Mouse (Mus musculus): ENCODE measurements around the gene Sptssa. TPM values are rescaled to one million over a fixed set of nuclear protein-coding genes. Genes with fewer than 3 reads are reported as not detected.

Sptssa gene
- total RNA-seq, 1 experiment from 2014 or later = 115 TPM

DNA sequence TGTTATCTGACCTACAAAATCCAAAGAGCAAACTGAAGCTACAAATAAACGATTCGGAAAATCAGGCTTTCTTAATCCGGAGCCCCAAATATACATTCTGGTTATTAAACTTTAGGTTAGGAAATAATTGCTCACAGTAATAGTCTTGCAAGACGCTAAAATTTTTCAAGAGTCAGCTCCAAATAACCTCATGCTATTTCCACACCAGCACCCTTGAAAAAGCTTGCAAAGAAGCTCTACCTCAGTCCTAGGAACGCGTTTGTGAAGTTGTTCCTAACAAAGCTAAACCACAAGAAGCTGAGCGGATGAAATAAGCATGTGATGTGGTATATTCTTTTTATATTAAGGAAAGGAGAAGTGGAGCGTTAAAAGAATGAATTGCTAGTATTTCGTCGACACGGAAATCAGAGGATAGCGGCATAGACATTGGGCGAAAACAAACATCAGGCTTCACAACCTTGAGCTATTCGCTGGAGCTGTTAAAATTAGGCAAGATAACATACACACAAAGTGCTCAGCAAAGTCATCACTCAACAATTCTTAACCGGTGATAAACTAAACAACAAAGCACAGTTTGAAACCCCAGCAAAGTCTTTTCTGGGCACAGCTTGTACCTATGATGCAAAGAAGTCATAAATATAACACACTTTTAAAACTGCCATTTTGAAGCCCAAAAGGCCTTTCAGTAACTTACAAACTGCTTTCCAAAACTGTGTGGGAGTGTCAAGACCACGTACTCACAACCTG, 908 bp downstream of the Sptssa start:
- DNase-seq = no peak

DNA sequence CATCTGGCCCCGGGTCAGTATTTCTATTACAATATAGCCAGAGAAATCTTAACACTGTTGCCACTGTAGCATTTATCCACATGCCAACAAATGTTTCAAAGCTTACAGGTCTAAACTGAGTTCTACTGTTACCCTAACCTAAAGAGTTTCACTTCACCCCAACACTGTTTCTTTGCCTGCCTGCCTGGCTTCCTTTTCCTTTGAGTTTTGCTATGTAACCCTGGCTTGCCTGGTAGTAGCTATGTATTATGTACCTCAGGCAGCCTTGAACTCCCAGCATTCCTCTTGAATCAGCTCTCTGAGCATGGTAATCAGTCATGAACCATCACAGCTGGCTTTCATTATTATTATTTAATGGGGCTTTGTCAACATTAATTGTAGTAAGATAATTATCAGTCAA, 1.6 kb downstream of the Sptssa start:
- no peak for DNase-seq

- no peak for DNase-seq
These were observed 2.2 kb downstream of the Sptssa start for GRCm38 (mm10) chr12:54654141-54654540.

GRCm38 (mm10) chr12:54652346-54652745, 4.0 kb downstream of the Sptssa start:
- DNase-seq = no peak

DNA sequence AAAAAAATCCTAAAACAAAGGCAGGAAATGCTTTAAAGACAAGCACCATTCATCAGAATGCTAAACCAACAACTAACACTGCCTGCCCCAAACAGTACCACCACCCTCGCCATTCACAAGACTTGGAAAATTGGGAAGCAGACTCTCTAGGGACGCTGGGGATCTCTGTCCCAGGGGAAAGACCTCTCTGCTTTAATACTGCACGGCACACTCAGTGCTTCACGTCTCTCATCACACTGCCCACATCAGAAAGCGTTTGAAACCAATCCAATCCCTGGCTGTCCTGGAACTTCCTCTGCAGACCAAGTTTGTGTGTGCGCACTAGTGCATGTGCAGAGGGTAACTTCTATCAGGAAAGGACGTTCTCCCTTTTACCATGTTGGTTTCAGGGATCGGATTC, 4.6 kb downstream of the Sptssa start:
- DNase-seq = no peak

DNA sequence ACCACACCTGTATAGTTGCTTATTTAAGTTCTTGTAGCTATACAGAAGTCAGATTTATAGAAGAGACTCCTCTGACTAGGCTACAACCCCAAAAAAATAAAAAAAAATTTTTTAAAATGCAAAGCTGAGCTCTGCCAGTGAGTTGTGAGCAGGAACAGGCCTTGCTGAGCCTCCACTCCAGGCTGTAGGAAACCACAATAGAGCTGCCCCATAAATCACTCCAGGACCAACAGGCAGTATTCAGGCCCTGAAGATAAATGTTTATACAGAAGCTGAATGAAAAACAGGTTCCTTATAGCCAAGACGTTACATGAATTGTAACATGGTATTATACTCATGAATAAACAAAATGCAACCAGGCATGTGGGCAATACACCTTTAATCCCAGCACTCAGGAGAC, 5.2 kb downstream of the Sptssa start:
- DNase-seq = no peak

- DNase-seq = no peak
These were observed 11.4 kb downstream of the Sptssa start for GRCm38 (mm10) chr12:54644947-54645346.

DNA sequence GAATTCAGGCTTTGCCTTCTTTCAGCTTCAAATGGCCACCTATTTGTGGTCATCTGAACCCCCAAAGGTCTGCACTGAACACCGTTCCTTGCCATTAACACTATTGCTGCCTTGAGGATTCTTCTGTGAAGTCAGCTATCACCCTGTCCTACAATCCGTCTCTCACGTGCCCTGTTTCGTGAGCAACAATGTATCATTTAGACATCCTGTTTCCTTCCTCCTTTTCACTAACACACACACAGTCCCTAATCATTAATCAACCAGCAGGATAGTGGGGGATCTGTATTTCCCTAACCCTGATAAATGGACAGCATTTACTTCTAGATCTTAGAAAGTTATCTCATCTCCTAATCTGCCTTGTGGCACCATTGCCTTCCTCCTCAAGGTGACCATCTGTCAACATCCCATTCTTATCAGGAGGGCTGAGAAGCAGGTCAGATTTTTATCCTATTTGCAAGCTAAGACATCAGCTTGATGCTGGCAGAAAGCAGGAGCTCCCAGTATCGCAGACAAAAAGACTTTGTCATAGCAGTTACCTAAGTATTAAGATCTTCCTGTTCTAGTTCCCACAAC, 13.0 kb downstream of the Sptssa start:
- no peak for DNase-seq

GRCm38 (mm10) chr12:54641374-54641773, 15.0 kb downstream of the Sptssa start:
- DNase-seq = no peak

DNA sequence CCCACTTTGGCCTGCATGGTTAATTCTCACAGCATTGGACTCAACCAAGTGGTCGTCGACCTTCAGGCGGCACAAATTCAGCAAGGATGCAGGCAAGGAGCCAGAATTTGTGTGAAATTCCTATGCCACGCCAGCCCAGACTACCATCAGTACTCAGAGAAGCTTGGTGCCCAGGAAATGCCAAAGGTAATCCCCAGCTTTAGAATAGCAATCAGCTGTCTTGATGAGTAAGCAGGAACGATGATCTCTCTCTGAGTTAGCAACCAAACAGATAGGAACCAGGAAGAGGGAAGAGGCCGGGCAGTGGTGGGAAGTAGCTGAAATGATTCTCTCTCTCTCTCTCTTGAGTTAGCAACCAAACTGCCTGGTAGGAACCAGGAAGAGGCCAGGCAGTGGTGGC, 16.1 kb downstream of the Sptssa start:
- no peak for DNase-seq

GRCm38 (mm10) chr12:54637033-54637432, 19.3 kb downstream of the Sptssa start:
- DNase-seq = no peak

GRCm38 (mm10) chr12:54632141-54632540, 24.2 kb downstream of the Sptssa start:
- no peak for DNase-seq

- no peak for DNase-seq
These were observed 34.4 kb downstream of the Sptssa start for GRCm38 (mm10) chr12:54621942-54622341.

DNA sequence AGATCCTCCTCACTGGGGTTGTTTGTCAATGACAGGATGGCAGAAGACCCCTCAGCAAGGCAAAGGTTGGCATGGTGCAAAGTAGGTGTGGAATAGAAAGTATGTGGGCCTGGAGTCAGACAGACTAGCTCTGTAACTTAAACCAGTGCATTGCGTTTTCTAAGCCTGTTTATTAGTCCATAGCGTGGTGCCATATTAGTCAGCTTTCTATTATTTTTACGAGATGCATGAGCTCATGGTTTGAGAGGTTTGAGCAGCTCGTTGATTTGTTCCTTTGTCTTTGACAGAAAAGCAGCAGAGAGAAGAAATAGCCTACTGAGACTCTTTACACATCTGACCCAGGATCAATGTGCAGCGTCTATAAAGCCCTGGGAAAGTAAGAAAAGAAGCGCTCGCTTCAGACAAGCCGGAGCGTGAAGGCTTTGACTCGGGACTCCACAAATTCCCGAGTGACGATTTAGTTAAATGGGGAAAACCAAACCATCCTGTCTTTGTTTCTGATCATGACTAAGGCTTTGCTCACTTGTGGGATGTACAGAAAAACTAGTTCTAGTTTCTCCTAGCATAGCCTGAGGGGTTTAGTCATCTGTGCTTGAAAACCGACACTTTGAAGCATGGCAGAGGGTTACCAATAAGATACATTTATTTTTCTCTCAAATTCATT, 36.2 kb downstream of the Sptssa start:
- DNase-seq = no peak

- no peak for DNase-seq
These were observed 47.4 kb downstream of the Sptssa start for GRCm38 (mm10) chr12:54608988-54609387.

DNA sequence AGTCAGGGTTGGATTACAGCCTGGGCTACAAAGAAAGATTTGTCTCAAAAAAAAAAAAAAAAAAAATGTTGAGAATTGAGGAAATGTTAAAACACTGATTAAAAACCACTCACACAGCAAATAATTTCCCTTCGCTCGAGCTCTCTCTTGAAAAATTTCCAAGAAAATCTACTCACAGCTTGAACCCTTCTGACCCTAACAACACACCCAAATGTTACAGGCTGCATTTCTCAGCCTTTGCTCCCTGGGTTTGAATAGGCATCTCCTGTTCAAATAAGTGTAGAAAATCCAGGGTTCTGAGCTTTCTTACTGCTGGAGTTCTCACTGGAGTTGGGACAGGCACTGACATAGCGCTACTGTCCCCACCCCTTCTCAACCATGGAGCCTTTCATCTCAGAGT, 51.2 kb downstream of the Sptssa start:
- DNase-seq = no peak

DNA sequence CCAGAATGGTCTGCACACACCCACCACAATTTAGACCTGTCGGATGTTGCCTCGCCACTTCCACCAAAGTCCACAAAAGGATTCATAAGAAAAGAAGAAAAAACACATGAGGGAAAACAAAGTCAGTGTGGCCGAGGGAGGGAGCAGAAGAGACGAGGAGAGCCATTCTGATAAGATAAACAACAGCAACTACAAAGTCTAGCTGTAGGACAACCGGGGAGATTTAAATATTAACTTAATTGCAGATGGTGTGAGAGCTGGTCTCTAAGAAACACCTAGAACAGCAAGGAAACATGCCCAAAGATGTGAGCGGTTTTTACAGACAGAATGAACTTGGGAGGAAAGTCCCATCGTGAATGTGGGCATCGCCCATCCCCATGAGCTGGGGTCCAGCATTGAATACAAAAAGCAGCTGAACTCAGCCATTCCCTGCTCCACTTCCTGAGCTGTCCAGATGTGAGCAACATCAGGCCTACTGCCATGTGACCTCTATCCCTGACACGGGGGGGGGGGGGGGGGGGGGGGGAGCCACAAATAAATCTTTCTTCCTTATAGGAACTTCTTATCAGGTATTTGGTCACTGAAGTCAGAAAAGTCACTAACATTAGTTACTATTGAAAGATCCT, 52.7 kb downstream of the Sptssa start:
- no peak for DNase-seq

DNA sequence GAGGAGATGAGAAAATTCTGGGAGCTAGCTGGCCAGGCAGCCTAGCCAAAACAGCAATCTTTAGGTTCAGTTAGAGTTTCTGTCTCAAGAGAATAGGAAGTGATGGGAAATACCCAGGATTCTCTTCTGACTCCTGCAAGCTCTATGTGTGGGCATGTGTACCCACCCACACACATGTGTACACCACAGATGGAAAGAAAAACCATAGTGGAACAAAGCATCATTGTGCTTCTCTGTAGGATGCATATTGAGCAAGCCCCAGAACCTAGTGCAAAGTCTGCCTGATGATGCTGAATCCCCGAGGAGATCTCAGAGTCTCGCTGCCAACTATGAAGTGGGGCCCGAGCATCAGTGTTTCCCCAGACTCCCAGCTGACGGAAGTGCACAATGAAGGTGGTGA, 55.9 kb downstream of the Sptssa start:
- DNase-seq = no peak

DNA sequence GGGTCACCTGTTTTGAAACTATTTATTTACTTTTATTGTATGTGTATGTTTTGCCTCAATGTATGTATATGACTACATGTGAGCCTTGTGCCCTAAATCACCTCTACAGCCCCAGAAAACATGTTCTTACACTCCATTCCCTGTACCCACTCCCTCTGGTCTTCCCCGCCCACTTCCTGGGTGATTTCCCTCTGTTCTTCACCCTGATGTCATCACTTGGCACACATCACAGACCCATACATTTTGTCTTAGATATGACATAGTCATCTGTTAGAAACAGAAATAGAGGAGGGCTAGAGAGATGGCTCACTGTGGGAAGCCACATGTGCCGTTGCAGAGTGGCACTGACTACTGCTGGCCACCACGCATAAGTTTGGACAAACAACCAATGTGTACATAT, 58.0 kb downstream of the Sptssa start:
- no peak for DNase-seq

GRCm38 (mm10) chr12:54596715-54597114, 59.7 kb downstream of the Sptssa start:
- DNase-seq = no peak
